Mouse (Mus musculus) kidney, adult 2 months (tissue): ENCODE data around the gene Cxadr.

Experiments
- CTCF ChIP-seq: fragments of 200-500 bp; conservative IDR thresholded peaks from 2 replicates; pipeline ENCODE4 v1.5.1; 2011; ENCODE audit warnings: low read depth, mild to moderate bottlenecking, control low read depth, low read length, moderate library complexity, mixed read lengths; ENCODE audit not compliant: insufficient read depth, insufficient read length
- POLR2A ChIP-seq: fragments of 200-500 bp; IDR thresholded peaks from one replicate; pipeline ENCODE4 v1.6.1; 2011; ENCODE audit warnings: low read depth, low read length, control low read depth

GRCm38 (mm10) chr16:78294606-78295275 is 6.5 kb upstream of the Cxadr start:
- TF ChIP-seq CTCF, result no peak
- no peak for TF ChIP-seq POLR2A
